21 mouse cellular contexts compared by ENCODE assay signal in the genomic region with DNA sequence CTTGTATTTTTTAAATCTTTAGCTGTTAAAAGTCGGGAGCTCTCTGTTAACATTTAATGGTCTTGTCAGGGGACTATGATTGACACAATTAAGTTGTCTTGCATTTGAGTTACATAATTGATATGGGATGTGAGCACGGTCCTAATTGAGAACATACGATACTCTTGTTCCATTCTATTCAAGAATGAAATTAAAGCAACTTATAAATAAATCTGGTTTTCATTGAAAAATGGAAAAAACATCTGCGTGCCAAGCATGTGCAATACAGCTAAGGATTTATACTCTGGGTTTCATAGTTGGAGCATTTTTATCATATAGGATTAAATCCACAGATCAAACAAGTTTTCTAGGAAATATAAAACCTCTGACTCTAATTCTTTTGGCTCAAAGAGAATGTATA.
"Had no signal": no experiment of that assay in that cellular context is flagged by ENCODE, and none has a peak within 500 bp of the region (broad histone marks: within the 10 kb centered on the region; RNA-seq: fewer than 3 reads in every experiment).

No protein-coding gene starts in this region.

- H3K4me2 ChIP-seq: liver, embryonic 12.5 days; liver, embryonic 15.5 days; lung, embryonic 15.5 days; midbrain, embryonic 13.5 days; neural tube, embryonic 13.5 days; stomach, embryonic 15.5 days had no signal

- H3K36me3 ChIP-seq: liver, embryonic 12.5 days; liver, embryonic 15.5 days; lung, embryonic 15.5 days; midbrain, embryonic 10.5 days; midbrain, embryonic 13.5 days; stomach, embryonic 15.5 days had no signal

- H3K9me3 ChIP-seq: liver, embryonic 12.5 days; liver, embryonic 15.5 days; lung, embryonic 15.5 days; megakaryocyte, embryonic 14.5 days; midbrain, embryonic 10.5 days; midbrain, embryonic 13.5 days; neural tube, embryonic 13.5 days; stomach, embryonic 15.5 days had no signal

- H3K9ac ChIP-seq: liver, embryonic 12.5 days; liver, embryonic 15.5 days; lung, embryonic 15.5 days; midbrain, embryonic 13.5 days; neural tube, embryonic 13.5 days; stomach, embryonic 15.5 days had no signal

- H3K27me3 ChIP-seq: liver, embryonic 12.5 days; liver, embryonic 15.5 days; lung, embryonic 15.5 days; megakaryocyte, embryonic 14.5 days; midbrain, embryonic 13.5 days; neural tube, embryonic 13.5 days; stomach, embryonic 15.5 days had no signal

- DNase-seq: kidney, adult 2 months; kidney, postnatal 4 days; liver; lung, adult 18-20 months; lung, postnatal 10 days; lung, postnatal 36 days; retina, postnatal 1 day; right cerebral cortex, postnatal 25 days; spleen, adult 18-20 months; thymus, postnatal 36 days had no signal

- ATAC-seq: liver, embryonic 12.5 days; midbrain, embryonic 13.5 days; midbrain, embryonic 16.5 days had no signal

- H3K4me3 ChIP-seq: liver, embryonic 12.5 days; liver, embryonic 15.5 days; lung, embryonic 15.5 days; megakaryocyte, embryonic 14.5 days; midbrain, embryonic 10.5 days; midbrain, embryonic 13.5 days; myocyte; neural tube, embryonic 13.5 days; stomach, embryonic 15.5 days had no signal

- H3K4me1 ChIP-seq: liver, embryonic 12.5 days; liver, embryonic 15.5 days; lung, embryonic 15.5 days; midbrain, embryonic 13.5 days; stomach, embryonic 15.5 days had no signal

- H3K27ac ChIP-seq: kidney, postnatal 0 days; liver, embryonic 12.5 days; liver, embryonic 15.5 days; lung, embryonic 15.5 days; midbrain, embryonic 10.5 days; midbrain, embryonic 13.5 days; stomach, embryonic 15.5 days had no signal
